Mouse (Mus musculus) lung, adult 2 months (tissue): ENCODE measurements at regions not wholly inside any gene's neighbourhood (a gene's known extent, or its start where the extent isn't known, plus 50 kb on each side); places are given as distances from the start of the nearest gene placed in this dataset.

ENCODE experiments used
- CTCF ChIP-seq: fragments of 200-500 bp; IDR thresholded peaks from 2 replicates; pipeline ENCODE4 v1.5.1; 2011; ENCODE audit warnings: mild to moderate bottlenecking, low read length, control low read depth; ENCODE audit not compliant: insufficient read depth
- POLR2A ChIP-seq: fragments of 200-500 bp; IDR thresholded peaks from 2 replicates; pipeline ENCODE4 v1.6.1; 2011; ENCODE audit warnings: low read depth, mild to moderate bottlenecking, control low read depth, low read length, borderline replicate concordance; ENCODE audit errors: extremely low read depth

GRCm38 (mm10) chr3:157724542-157724941 is 157.8 kb downstream of the Ptger3 start:
- TF ChIP-seq CTCF = no peak
- no peak for TF ChIP-seq POLR2A
